Mouse (Mus musculus): ENCODE measurements around the gene Ggnbp2. TPM values are rescaled to one million over a fixed set of nuclear protein-coding genes. Genes with fewer than 3 reads are reported as not detected.

The Ggnbp2 gene
- polyA plus RNA-seq, 1 experiment from 2014 or later: 64.2 TPM

DNA sequence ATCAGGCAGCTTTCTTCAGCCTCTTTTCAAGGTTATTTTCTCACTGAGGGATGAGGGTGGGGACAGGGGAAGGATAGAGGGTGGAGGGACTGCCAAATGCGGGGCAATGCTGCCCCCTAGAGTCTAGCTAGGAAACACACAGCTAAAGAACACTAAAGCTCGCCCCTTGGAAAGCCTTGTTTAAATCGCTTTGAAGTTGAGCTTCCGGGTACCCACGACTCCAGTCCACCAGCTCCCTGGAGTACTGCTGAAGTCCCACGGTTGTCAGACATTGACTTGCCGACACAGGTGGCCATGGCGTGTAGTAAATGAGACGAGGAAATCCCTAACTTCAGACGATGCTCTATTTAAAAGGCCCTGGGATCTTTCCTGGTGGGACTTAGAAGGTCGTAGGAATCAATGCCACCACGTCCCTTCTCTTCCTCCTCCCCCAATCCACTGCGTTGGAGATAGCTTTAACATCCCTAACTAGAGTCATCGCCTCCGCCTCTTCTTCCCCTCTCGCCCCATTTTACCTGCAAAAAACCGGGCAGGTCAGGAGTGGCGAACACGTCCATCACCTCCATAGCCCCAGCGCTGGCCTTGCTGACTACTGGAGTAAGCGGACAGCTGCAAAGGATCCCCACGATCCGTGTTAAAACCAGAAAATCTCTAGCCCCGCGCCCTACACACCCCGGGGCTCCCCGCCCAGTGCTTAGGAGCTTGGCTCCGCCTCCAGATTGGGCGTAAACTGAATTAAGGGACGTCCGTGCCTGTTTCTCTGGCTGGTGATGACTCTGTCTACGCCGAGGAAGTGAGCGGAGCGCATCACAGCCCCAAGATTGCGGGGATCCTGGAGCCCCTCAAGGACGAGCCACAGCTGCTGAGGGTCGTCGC, 52.3 kb downstream of the Ggnbp2 start:
- under 1% methylated on average over 39 of the region's 39 CpGs for WGBS
- ATAC-seq (ENCODE audit: insufficient read depth): peak; percentile 70
- Histone ChIP-seq H3K9ac (peak overlapping the region; percentile 71), H3K9me3 (ENCODE audit: low read depth, low read length) (no peaks in the 10 kb centered on the region), H3K4me3 (ENCODE audit: low read depth, low read length) (peak overlapping the region; percentile 74), H3K4me2 (peak overlapping the region; percentile 99), H3K27ac (ENCODE audit: low read depth) (peak overlapping the region; percentile 90), H3K36me3 (ENCODE audit: insufficient read depth) (no peaks in the 10 kb centered on the region), H3K27me3 (ENCODE audit: insufficient read depth, low read length) (no peaks in the 10 kb centered on the region), H3K4me1 (ENCODE audit: insufficient read depth) (no peaks in the 10 kb centered on the region)
- peak; percentile 81 for TF ChIP-seq CTCF (IDR thresholded peaks at IDR 0.05; ENCODE audit: low read depth)
- peak; percentile 87 for DNase-seq

GRCm38 (mm10) chr11:84817362-84817761, 53.3 kb downstream of the Ggnbp2 start:
- Histone ChIP-seq H3K4me3 (ENCODE audit: low read depth, low read length) (no peak overlapping the region), H3K36me3 (ENCODE audit: insufficient read depth) (no peaks in the 10 kb centered on the region), H3K9ac (no peak overlapping the region), H3K27me3 (ENCODE audit: insufficient read depth, low read length) (no peaks in the 10 kb centered on the region), H3K4me2 (no peak overlapping the region), H3K9me3 (ENCODE audit: low read depth, low read length) (no peaks in the 10 kb centered on the region), H3K27ac (ENCODE audit: low read depth) (no peak overlapping the region), H3K4me1 (ENCODE audit: insufficient read depth) (no peaks in the 10 kb centered on the region)
- DNase-seq: peak; percentile 26
- WGBS: 77% methylated on average over 6 of the region's 6 CpGs
- TF ChIP-seq CTCF (IDR thresholded peaks at IDR 0.05; ENCODE audit: low read depth): peak; percentile 28; the same call in 1 of the 2 replicates
- no peak for ATAC-seq (ENCODE audit: insufficient read depth)

DNA sequence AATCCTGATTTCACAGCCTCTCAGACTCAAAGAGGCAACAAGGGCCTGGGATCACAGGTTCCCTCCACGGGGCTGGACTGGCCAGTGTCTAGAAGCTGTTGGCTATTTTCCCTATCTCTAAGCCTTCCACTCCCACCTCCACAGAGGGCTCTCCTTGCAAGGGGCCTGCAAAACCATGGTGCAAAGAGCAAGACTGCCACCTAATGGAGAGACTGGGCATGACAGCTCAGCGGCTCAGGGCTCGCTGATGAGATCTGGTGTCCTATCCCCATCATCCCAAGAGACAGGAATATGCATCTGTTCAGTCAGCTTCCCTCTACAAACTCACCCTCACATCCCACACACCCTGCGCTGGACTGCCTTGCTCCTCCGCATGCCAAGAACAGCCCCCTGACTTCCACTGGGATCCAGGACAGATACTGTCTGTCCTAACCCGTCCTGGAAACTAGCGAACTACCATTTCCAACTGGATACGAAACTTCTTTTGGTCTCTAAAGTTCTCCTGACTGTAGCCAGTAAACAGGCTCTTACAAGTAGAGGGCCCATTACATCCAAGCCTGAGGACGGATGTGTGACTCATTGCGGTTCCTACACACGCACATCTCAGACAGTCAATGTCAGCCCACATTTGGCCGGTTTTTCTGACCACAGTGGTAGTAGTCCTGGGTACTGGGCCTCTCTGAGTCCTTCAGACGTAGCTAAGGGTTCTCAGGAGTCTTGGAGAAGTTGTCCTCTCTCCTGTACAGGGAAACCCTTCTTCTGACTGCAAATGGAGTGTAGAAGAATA, 56.7 kb downstream of the Ggnbp2 start:
- Histone ChIP-seq H3K36me3 (ENCODE audit: insufficient read depth) (no peaks in the 10 kb centered on the region), H3K4me3 (ENCODE audit: low read depth, low read length) (no peak overlapping the region), H3K9me3 (ENCODE audit: low read depth, low read length) (no peaks in the 10 kb centered on the region), H3K27ac (ENCODE audit: low read depth) (no peak overlapping the region), H3K4me1 (ENCODE audit: insufficient read depth) (no peaks in the 10 kb centered on the region), H3K27me3 (ENCODE audit: insufficient read depth, low read length) (no peaks in the 10 kb centered on the region), H3K4me2 (no peak overlapping the region), H3K9ac (no peak overlapping the region)
- 54% methylated on average over 13 of the region's 13 CpGs for WGBS
- TF ChIP-seq CTCF (IDR thresholded peaks at IDR 0.05; ENCODE audit: low read depth): peak; percentile 98
- DNase-seq (peak; percentile 90), ATAC-seq (ENCODE audit: insufficient read depth) (0 out of 2 replicates have a peak, but pooled peaks have one; percentile 6)

GRCm38 (mm10) chr11:84804373-84804772, 66.2 kb downstream of the Ggnbp2 start:
- H3K9ac ChIP-seq: no peak overlapping the region
- no peaks in the 10 kb centered on the region for H3K9me3 ChIP-seq (ENCODE audit: low read depth, low read length)
- no peaks in the 10 kb centered on the region for H3K27me3 ChIP-seq (ENCODE audit: insufficient read depth, low read length)
- DNase-seq (no peak), ATAC-seq (ENCODE audit: insufficient read depth) (no peak)
- no peak for TF ChIP-seq CTCF (IDR thresholded peaks at IDR 0.05; ENCODE audit: low read depth)
- H3K4me2 ChIP-seq: no peak overlapping the region
- no peaks in the 10 kb centered on the region for H3K4me1 ChIP-seq (ENCODE audit: insufficient read depth)
- 85% methylated on average over 4 of the region's 4 CpGs for WGBS
- H3K27ac ChIP-seq (ENCODE audit: low read depth): no peak overlapping the region
- no peak overlapping the region for H3K4me3 ChIP-seq (ENCODE audit: low read depth, low read length)
- no peaks in the 10 kb centered on the region for H3K36me3 ChIP-seq (ENCODE audit: insufficient read depth)

GRCm38 (mm10) chr11:84797627-84798353, 72.8 kb downstream of the Ggnbp2 start:
- Histone ChIP-seq H3K4me3 (ENCODE audit: low read depth, low read length) (no peak overlapping the region), H3K27me3 (ENCODE audit: insufficient read depth, low read length) (no peaks in the 10 kb centered on the region), H3K9me3 (ENCODE audit: low read depth, low read length) (no peaks in the 10 kb centered on the region), H3K4me2 (no peak overlapping the region), H3K9ac (no peak overlapping the region), H3K36me3 (ENCODE audit: insufficient read depth) (no peaks in the 10 kb centered on the region), H3K27ac (ENCODE audit: low read depth) (no peak overlapping the region), H3K4me1 (ENCODE audit: insufficient read depth) (no peaks in the 10 kb centered on the region)
- peak; percentile 94 for TF ChIP-seq CTCF (IDR thresholded peaks at IDR 0.05; ENCODE audit: low read depth)
- peak; percentile 93 for DNase-seq
- ATAC-seq (ENCODE audit: insufficient read depth): no peak
- 19% methylated on average over 21 of the region's 21 CpGs for WGBS

DNA sequence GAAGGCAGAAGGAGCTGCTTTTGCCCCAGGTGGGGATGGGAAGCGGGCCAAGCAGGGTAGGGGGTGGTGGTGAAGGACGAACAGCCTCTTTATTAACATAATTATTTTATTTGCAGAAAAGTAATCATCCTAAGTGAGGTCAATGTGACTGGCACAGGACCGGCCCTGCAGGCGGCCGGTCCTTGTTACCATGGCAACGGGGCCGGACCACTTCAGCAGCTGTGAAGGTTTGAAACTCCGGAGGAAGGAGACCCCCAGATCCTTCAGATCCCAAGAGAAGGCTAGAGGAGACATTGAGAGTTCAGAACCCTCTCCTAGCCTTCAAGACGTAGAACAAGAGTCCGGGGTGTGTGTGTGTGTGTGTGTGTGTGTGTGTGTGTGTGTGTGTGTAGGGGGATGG, 73.6 kb downstream of the Ggnbp2 start:
- Histone ChIP-seq H3K4me1 (ENCODE audit: insufficient read depth) (no peaks in the 10 kb centered on the region), H3K36me3 (ENCODE audit: insufficient read depth) (no peaks in the 10 kb centered on the region), H3K9ac (no peak overlapping the region), H3K4me3 (ENCODE audit: low read depth, low read length) (no peak overlapping the region), H3K27ac (ENCODE audit: low read depth) (no peak overlapping the region), H3K9me3 (ENCODE audit: low read depth, low read length) (no peaks in the 10 kb centered on the region), H3K4me2 (no peak overlapping the region), H3K27me3 (ENCODE audit: insufficient read depth, low read length) (no peaks in the 10 kb centered on the region)
- no peak for DNase-seq
- no peak for ATAC-seq (ENCODE audit: insufficient read depth)
- no peak for TF ChIP-seq CTCF (IDR thresholded peaks at IDR 0.05; ENCODE audit: low read depth)
- WGBS: 33% methylated on average over 10 of the region's 10 CpGs
